Comparison of ENCODE assay signal across 16 mouse cellular contexts in the genomic region with DNA sequence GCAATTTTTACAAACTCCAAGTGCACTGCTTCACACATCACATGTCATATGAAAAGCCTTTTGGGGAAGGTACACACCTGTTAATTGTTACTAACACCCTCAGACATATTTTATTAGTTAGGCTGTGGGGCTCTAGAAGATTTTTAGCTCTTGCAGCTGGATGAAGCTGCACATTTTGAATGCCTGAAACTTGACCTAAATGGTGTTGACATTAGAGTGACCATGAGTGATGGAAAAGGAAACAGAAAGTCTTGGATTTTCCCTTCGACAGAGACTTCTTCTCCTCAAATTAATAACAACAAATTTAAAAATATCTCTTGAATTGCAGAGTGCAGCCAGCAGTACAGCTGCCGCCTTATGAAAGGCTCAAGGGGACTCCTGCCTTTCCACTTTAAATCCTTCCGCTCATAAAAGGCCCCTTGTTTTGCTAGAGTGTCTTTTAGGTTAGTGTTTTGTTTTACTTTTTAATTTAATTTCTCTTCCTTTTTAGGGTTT.
DNase-seq lines count a peak whose midpoint lies in the region; ATAC-seq and TF ChIP-seq lines count a peak whose summit lies in the region.
"Had no signal": no experiment of that assay in that cellular context is flagged by ENCODE, and none has a peak within 500 bp of the region (broad histone marks: within the 10 kb centered on the region; RNA-seq: fewer than 3 reads in every experiment).

No protein-coding gene starts in this region.

- H3K9ac ChIP-seq in stomach, embryonic 14.5 days (replicated peaks; ENCODE audit: low read depth, low read length): no peak overlapping the region
- H3K9ac ChIP-seq in stomach, postnatal 0 days (ENCODE audit: low read length): no peak overlapping the region
- no peak overlapping the region for H3K9ac ChIP-seq in intestine, embryonic 16.5 days (ENCODE audit: low read depth, low read length)
- H3K9ac ChIP-seq in stomach, embryonic 16.5 days (ENCODE audit: low read length): no peak overlapping the region
- H3K9ac ChIP-seq: hindbrain, embryonic 15.5 days; midbrain, embryonic 13.5 days had no signal

- no peaks in the 10 kb centered on the region for H3K4me1 ChIP-seq in stomach, embryonic 14.5 days (ENCODE audit: control insufficient read depth, insufficient read depth, low read length)
- H3K4me1 ChIP-seq in stomach, postnatal 0 days (replicated peaks; ENCODE audit: control insufficient read depth, insufficient read depth): no peaks in the 10 kb centered on the region
- H3K4me1 ChIP-seq in intestine, embryonic 16.5 days (ENCODE audit: control insufficient read depth, insufficient read depth, low read length): no peaks in the 10 kb centered on the region
- 0 out of 2 replicates have a peak, but pooled peaks cover 2% of the 10 kb centered on the region for H3K4me1 ChIP-seq in stomach, embryonic 16.5 days (ENCODE audit: control insufficient read depth, insufficient read depth, low read length)
- H3K4me1 ChIP-seq: hindbrain, embryonic 15.5 days; midbrain, embryonic 13.5 days had no signal

- H3K27ac ChIP-seq in stomach, embryonic 14.5 days (ENCODE audit: low read length): no peak overlapping the region
- no peak overlapping the region for H3K27ac ChIP-seq in stomach, postnatal 0 days (replicated peaks)
- H3K27ac ChIP-seq in intestine, embryonic 16.5 days (ENCODE audit: low read length): no peak overlapping the region
- no peak overlapping the region for H3K27ac ChIP-seq in stomach, embryonic 16.5 days (ENCODE audit: low read length)
- H3K27ac ChIP-seq: hindbrain, embryonic 15.5 days; midbrain, embryonic 13.5 days had no signal

- H3K36me3 ChIP-seq in stomach, embryonic 14.5 days (ENCODE audit: control insufficient read depth, insufficient read depth, low read length): no peaks in the 10 kb centered on the region
- H3K36me3 ChIP-seq in stomach, postnatal 0 days (ENCODE audit: control insufficient read depth, insufficient read depth, low read length): no peaks in the 10 kb centered on the region
- no peaks in the 10 kb centered on the region for H3K36me3 ChIP-seq in intestine, embryonic 16.5 days (ENCODE audit: control insufficient read depth, insufficient read depth, low read length)
- no peaks in the 10 kb centered on the region for H3K36me3 ChIP-seq in stomach, embryonic 16.5 days (ENCODE audit: control insufficient read depth, insufficient read depth, low read length)
- H3K36me3 ChIP-seq: hindbrain, embryonic 15.5 days; midbrain, embryonic 13.5 days had no signal

- no peaks in the 10 kb centered on the region for H3K27me3 ChIP-seq in stomach, embryonic 14.5 days (ENCODE audit: control insufficient read depth, insufficient read depth, low read length)
- H3K27me3 ChIP-seq in stomach, postnatal 0 days (ENCODE audit: control insufficient read depth, insufficient read depth, low read length): no peaks in the 10 kb centered on the region
- H3K27me3 ChIP-seq in intestine, embryonic 16.5 days (replicated peaks; ENCODE audit: control insufficient read depth, insufficient read depth, low read length): no peaks in the 10 kb centered on the region
- H3K27me3 ChIP-seq in stomach, embryonic 16.5 days (ENCODE audit: control insufficient read depth, insufficient read depth, low read length): no peaks in the 10 kb centered on the region
- H3K27me3 ChIP-seq: CH12.LX; hindbrain, embryonic 15.5 days; midbrain, embryonic 13.5 days had no signal

- H3K4me3 ChIP-seq in stomach, embryonic 14.5 days (ENCODE audit: low read depth, low read length): no peak overlapping the region
- H3K4me3 ChIP-seq in stomach, postnatal 0 days (ENCODE audit: low read depth, low read length): no peak overlapping the region
- no peak overlapping the region for H3K4me3 ChIP-seq in intestine, embryonic 16.5 days (ENCODE audit: low read length)
- no peak overlapping the region for H3K4me3 ChIP-seq in stomach, embryonic 16.5 days (replicated peaks; ENCODE audit: low read length)
- H3K4me3 ChIP-seq: hindbrain, embryonic 15.5 days; midbrain, embryonic 13.5 days had no signal

- peak; percentile 56; the same call in 1 of the 2 replicates for ATAC-seq in stomach, embryonic 14.5 days (ENCODE audit: insufficient number of reproducible peaks, insufficient read depth, low FRiP score, low read depth)
- ATAC-seq in stomach, postnatal 0 days (ENCODE audit: low FRiP score, low TSS enrichment): no peak
- ATAC-seq in intestine, embryonic 16.5 days: 0 out of 2 replicates have a peak, but pooled peaks have one; percentile 18
- peak; percentile 50; the same call in 1 of the 2 replicates for ATAC-seq in stomach, embryonic 16.5 days (ENCODE audit: insufficient read depth, low FRiP score)
- ATAC-seq: forebrain, embryonic 16.5 days; midbrain, embryonic 13.5 days had no signal

- DNase-seq in heart, adult 9 months (ENCODE audit: low spot score in 2 of 2): peak; percentile 23 to 59
- DNase-seq in heart, postnatal 36 days: no peak
- no peak for DNase-seq in stomach, postnatal 0 days (ENCODE audit: low spot score)
- no peak for DNase-seq in layer of hippocampus, adult 8-10 months (ENCODE audit: low spot score in 2 of 2)
- DNase-seq in natural killer cell, adult 2 months (ENCODE audit: low spot score in 2 of 2): no peak
- DNase-seq: adrenal gland, adult 8-10 months; cerebellum, adult 9-10 months; lung, postnatal 4 days had no signal

- no peaks in the 10 kb centered on the region for H3K9me3 ChIP-seq in stomach, embryonic 14.5 days (ENCODE audit: control insufficient read depth, low read depth, low read length)
- no peaks in the 10 kb centered on the region for H3K9me3 ChIP-seq in stomach, postnatal 0 days (ENCODE audit: control insufficient read depth, low read length)
- no peaks in the 10 kb centered on the region for H3K9me3 ChIP-seq in intestine, embryonic 16.5 days (ENCODE audit: control insufficient read depth, low read length)
- H3K9me3 ChIP-seq in stomach, embryonic 16.5 days (replicated peaks; ENCODE audit: control insufficient read depth, low read length): no peaks in the 10 kb centered on the region
- H3K9me3 ChIP-seq: hindbrain, embryonic 15.5 days; midbrain, embryonic 13.5 days had no signal

- TF ChIP-seq CTCF in stomach, postnatal 0 days (IDR thresholded peaks at IDR 0.05; ENCODE audit: low read depth): no peak

- intact Hi-C loops in heart, postnatal 36 days (cut with DNase I): no loop called here

- TF ChIP-seq EP300 in stomach, postnatal 0 days (optimal IDR thresholded peaks at IDR 0.05): no peak

- no peak overlapping the region for H3K4me2 ChIP-seq in stomach, embryonic 14.5 days (replicated peaks; ENCODE audit: low read depth, low read length)
- H3K4me2 ChIP-seq in stomach, postnatal 0 days (replicated peaks; ENCODE audit: low read depth): no peak overlapping the region
- H3K4me2 ChIP-seq in intestine, embryonic 16.5 days (ENCODE audit: low read depth, low read length): no peak overlapping the region
- H3K4me2 ChIP-seq in stomach, embryonic 16.5 days (ENCODE audit: low read depth, low read length): no peak overlapping the region
- H3K4me2 ChIP-seq: hindbrain, embryonic 15.5 days; liver, embryonic 11.5 days; midbrain, embryonic 13.5 days had no signal

- 36% methylated on average over 3 of the region's 3 CpGs for WGBS in stomach, embryonic 14.5 days
- 33% methylated on average over 3 of the region's 3 CpGs for WGBS in stomach, postnatal 0 days
- 44% methylated on average over 3 of the region's 3 CpGs for WGBS in intestine, embryonic 16.5 days
- WGBS in stomach, embryonic 16.5 days: 28% methylated on average over 3 of the region's 3 CpGs

Comparison
In these comparisons a context has a peak if more than half of its experiments do, and no peak if none do; other contexts are left out.
1. DNase-seq: peak in heart, adult 9 months (2 of 2); none in heart, postnatal 36 days (0 of 2), stomach, postnatal 0 days (single experiment), layer of hippocampus, adult 8-10 months (0 of 2) and natural killer cell, adult 2 months (0 of 2).